Mouse (Mus musculus) spleen, adult 2 months (tissue): ENCODE measurements at regions not wholly inside any gene's neighbourhood (a gene's known extent, or its start where the extent isn't known, plus 50 kb on each side); places are given as distances from the start of the nearest gene placed in this dataset.

Source experiments
- CTCF ChIP-seq: fragments of 200-500 bp; IDR thresholded peaks from 2 replicates; pipeline ENCODE4 v1.5.1; 2011; ENCODE audit warnings: mild to moderate bottlenecking, inconsistent platforms; ENCODE audit not compliant: insufficient read depth, insufficient read length, insufficient replicate concordance; ENCODE audit errors: extremely low read depth
- POLR2A ChIP-seq: fragments of 200-500 bp; IDR thresholded peaks from 2 replicates; pipeline ENCODE4 v1.6.1; 2011; ENCODE audit warnings: low read depth, low read length, inconsistent platforms

GRCm38 (mm10) chr13:107495161-107495732 is 473.3 kb upstream of the Kif2a start:
- TF ChIP-seq CTCF (no peak), POLR2A (no peak)
